Mouse (Mus musculus): ENCODE data around the gene Crat. TPM values are rescaled to one million over a fixed set of nuclear protein-coding genes. Genes with fewer than 3 reads are reported as not detected.

Gene Crat
- polyA plus RNA-seq (2017; shearing (Covaris generic)), result 1 to 10 TPM; 2.9 to 3.5 TPM

GRCm38 (mm10) chr2:30415157-30415935 is at the start of gene Crat:
TSS of gene Crat (minus strand) at chr2:30415813.
- peak; percentile 71 for ATAC-seq

- ATAC-seq, result no peak
Measured at GRCm38 (mm10) chr2:30464411-30464810, 48.8 kb upstream of the Crat start.

DNA sequence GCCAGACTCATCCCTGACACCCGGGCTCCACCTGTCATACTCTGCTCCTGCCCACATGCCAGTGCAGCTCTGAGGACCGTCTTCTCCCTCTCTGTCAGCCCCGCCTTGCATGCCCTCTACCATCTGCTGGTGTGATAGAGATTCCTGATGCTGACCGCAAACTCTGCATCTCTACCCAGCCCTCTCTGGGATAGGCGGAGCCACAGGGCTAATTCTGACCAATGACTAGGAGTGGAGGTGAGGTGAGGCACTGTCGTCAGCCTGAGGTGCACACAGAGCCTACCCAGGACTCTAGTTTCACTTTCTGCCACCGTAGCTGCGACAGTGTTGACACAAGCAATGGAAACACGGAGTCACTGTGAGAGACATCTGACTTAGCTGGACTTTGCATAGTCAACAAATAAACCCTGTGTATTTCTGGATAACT is 48.3 kb upstream of the Crat start:
- ATAC-seq, result peak; percentile 99

GRCm38 (mm10) chr2:30463341-30463761 is 47.7 kb upstream of the Crat start:
- ATAC-seq, result no peak

GRCm38 (mm10) chr2:30459241-30459640 is 43.6 kb upstream of the Crat start:
- no peak for ATAC-seq

- no peak for ATAC-seq
Measured at GRCm38 (mm10) chr2:30458349-30458748, 42.7 kb upstream of the Crat start.

- ATAC-seq, result no peak
Measured at GRCm38 (mm10) chr2:30456104-30456980, 40.7 kb upstream of the Crat start.

GRCm38 (mm10) chr2:30454587-30454986 is 39.0 kb upstream of the Crat start:
- ATAC-seq, result no peak

GRCm38 (mm10) chr2:30453570-30453969 is 38.0 kb upstream of the Crat start:
- ATAC-seq, result no peak

GRCm38 (mm10) chr2:30451525-30451924 is 35.9 kb upstream of the Crat start:
- ATAC-seq, result no peak

DNA sequence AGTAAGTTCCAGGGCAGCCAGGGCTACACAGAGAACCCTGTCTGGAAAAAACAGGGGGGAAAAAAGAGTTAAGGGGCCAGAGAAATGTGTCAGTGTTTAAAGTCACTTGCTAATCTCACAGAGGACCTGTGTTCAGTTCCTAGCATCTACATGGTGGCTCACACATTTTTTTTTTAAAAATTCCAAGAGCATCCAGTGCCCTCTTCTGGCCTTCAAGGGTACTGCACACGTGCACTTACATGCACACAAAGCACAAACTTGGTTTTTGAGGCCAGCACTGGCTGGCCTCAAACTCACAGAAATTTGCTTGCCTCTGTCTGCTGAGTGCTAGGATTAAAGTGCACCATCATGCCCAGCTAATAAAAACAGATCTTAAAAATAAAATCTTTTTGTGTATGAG is 34.9 kb upstream of the Crat start:
- no peak for ATAC-seq

DNA sequence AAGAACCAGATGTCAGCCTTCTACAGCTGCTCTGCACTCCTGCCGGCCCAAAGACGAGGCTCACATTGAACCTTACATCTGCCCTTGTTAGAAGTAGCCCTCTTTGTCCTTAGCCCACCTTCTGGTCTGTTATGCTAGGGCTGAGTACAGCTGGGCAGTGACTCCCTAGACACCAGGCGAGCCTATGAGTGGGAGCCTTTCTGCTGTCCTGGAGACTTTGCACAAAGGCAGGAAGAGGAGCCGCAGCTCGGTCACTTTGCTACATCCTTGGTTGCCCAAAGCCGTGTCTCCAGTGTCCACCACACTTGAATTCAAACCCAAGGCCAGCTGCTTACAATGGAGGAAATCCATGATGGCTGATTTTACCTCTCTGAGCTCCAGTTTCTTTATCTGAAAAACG is 32.8 kb upstream of the Crat start:
- ATAC-seq, result no peak

- no peak for ATAC-seq
Measured at GRCm38 (mm10) chr2:30446891-30447826, 31.5 kb upstream of the Crat start.

DNA sequence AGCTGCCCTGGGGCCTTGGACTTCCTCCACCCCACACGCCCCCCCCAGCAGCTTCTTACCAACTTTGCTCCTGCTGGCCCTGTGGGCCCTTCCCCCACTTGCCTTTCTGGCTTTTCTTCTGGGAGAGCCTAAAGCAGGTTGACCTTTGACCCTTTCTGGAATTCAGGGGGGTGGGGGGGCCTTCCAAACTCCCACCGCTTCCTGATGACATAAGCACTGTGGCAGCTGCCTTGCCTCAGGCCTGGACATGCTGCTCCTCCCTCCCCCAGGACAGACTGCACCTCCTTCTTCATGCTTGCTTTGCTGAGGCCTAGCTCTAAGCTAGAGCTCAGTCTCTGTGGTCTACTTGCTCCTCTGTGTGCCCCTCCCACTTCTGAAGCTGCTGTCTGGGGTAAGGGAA is 29.7 kb upstream of the Crat start:
- ATAC-seq, result no peak

DNA sequence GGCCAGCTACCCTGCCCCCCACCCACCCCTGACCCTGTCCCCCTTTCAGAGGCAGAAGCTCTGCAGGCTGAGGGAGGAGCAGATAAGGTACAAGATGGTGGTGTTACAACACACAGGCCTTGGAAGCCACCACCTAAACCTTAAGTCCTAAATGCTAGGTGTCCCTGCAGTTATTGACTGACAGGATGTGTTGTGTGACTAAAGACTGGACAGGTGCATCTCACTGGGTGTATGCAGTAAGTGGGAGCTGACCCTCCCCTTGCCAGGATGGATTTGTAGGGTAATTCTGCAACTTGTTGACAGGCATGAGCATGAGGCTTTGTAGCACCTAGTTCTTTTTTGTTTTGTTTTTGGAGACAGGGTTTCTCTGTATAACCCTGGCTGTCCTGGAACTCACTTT is 28.8 kb upstream of the Crat start:
- no peak for ATAC-seq

DNA sequence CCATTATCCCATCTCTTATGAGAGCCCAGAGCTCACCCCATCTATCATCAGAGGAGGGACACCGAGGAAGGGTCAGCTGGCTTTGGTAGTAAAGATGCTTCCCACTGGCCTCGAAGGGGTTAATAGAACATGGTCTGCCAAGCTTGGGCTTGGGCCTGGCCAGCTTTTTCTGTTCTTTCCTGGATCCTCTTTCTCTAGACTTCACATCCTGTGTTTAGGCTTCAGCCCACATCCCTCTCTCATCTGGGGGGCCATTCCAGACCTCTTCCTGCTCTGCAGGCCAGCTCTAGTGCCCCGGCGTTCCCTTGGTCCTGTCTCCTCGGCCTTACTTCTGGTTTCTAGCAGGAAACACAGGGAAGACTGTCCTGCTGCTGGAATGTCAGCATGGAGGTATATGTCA is 28.4 kb upstream of the Crat start:
- ATAC-seq, result no peak

- no peak for ATAC-seq
Measured at GRCm38 (mm10) chr2:30443281-30443680, 27.7 kb upstream of the Crat start.

- no peak for ATAC-seq
Measured at GRCm38 (mm10) chr2:30442498-30442890, 26.9 kb upstream of the Crat start.

- ATAC-seq, result peak; percentile 63
Measured at GRCm38 (mm10) chr2:30441518-30442497, 26.2 kb upstream of the Crat start.

DNA sequence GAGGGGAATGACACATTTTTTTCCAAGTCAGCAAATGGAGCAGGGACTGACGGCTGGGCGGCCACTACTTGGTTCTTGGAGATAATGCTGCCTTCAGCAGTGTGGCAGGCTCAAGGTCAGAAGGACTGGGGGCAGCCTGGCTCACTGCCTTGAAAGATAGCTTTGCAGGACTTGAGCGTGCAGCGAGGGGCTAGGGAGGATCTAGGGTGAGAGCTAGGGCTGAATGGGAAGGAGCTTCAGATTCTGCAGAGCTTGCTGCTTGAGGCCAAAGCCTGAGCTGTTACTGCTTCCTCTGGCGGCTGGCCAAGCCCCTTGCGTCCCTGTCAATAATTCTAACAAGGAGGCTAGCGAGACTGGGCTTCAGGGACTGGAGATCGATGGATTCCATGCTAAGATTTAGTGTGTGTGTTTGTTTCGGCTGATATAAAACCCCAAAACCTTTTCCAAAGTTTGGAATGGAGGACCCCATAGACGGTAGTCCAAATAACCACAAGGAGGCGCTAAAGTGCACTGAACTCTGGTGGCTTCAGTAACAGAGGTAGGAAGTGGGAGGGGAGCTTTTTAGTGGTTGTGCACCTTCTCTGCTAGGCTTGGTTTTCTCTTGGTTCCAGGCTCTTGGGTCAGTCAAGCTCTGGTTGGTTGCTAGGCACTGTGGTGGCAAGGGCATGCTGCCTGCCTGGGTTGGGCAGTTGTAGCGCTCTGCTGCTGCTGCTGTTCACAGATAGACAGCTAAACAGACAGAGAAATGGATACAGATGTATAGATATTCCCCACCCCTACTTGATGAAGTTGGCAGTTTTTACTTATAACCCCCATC is 25.3 kb upstream of the Crat start:
- ATAC-seq, result peak; percentile 76

Measured in activated CD4-positive, CD25-positive, alpha-beta regulatory T cell, adult 4 months (primary cell).